Mouse (Mus musculus): ENCODE measurements around the gene Snx15. TPM values are rescaled to one million over a fixed set of nuclear protein-coding genes. Genes with fewer than 3 reads are reported as not detected.

Snx15 gene
- polyA plus RNA-seq, 1 experiment from 2014 or later, result 33.7 TPM

Other genes starting within 250 kb of the Snx15 start
- gene Tigd3, start 234.2 kb downstream of the Snx15 start, polyA plus RNA-seq (2015; fragmentation: Nextera tagmentation; extraction: Ambion mirVana), result 4.7 and 5.5 TPM in 2 replicates
- 174 and 185 TPM in 2 replicates for gene Dpf2, start 215.3 kb downstream of the Snx15 start, polyA plus RNA-seq (2015; fragmentation: Nextera tagmentation; extraction: Ambion mirVana)
- 4.7 and 5.3 TPM in 2 replicates for gene Cdc42ep2, start 203.5 kb downstream of the Snx15 start, polyA plus RNA-seq (2015; fragmentation: Nextera tagmentation; extraction: Ambion mirVana)
- 70.9 and 75.7 TPM in 2 replicates for gene Pola2, start 164.1 kb downstream of the Snx15 start, polyA plus RNA-seq (2015; fragmentation: Nextera tagmentation; extraction: Ambion mirVana)
- gene Slc22a20, start 142.2 kb downstream of the Snx15 start, polyA plus RNA-seq (2015; fragmentation: Nextera tagmentation; extraction: Ambion mirVana), result not detected in 2 replicates
- 7.1 and 8.0 TPM in 2 replicates for gene Capn1, start 112.4 kb downstream of the Snx15 start, polyA plus RNA-seq (2015; fragmentation: Nextera tagmentation; extraction: Ambion mirVana)
- 27.2 and 34.0 TPM in 2 replicates for gene Syvn1, start 81.7 kb downstream of the Snx15 start, polyA plus RNA-seq (2015; fragmentation: Nextera tagmentation; extraction: Ambion mirVana)
- gene Mrpl49, start 70.5 kb downstream of the Snx15 start, polyA plus RNA-seq (2015; fragmentation: Nextera tagmentation; extraction: Ambion mirVana), result 76.9 and 80.0 TPM in 2 replicates
- gene Fau, start 70.5 kb downstream of the Snx15 start, polyA plus RNA-seq (2015; fragmentation: Nextera tagmentation; extraction: Ambion mirVana), result 760 and 823 TPM in 2 replicates
- gene Znhit2, start 67.1 kb downstream of the Snx15 start, polyA plus RNA-seq (2015; fragmentation: Nextera tagmentation; extraction: Ambion mirVana), result 29.0 and 29.8 TPM in 2 replicates
- gene Tm7sf2, start 59.9 kb downstream of the Snx15 start, polyA plus RNA-seq (2015; fragmentation: Nextera tagmentation; extraction: Ambion mirVana), result 17.4 and 24.0 TPM in 2 replicates
- 69.7 and 72.5 TPM in 2 replicates for gene Vps51, start 51.1 kb downstream of the Snx15 start, polyA plus RNA-seq (2015; fragmentation: Nextera tagmentation; extraction: Ambion mirVana)
- not detected in 2 replicates for gene Tmem262, start 48.3 kb downstream of the Snx15 start, polyA plus RNA-seq (2015; fragmentation: Nextera tagmentation; extraction: Ambion mirVana)
- 1.9 and 2.3 TPM in 2 replicates for gene Gm28374, start 46.0 kb downstream of the Snx15 start, polyA plus RNA-seq (2015; fragmentation: Nextera tagmentation; extraction: Ambion mirVana)
- gene Zfpl1, start 43.3 kb downstream of the Snx15 start, polyA plus RNA-seq (2015; fragmentation: Nextera tagmentation; extraction: Ambion mirVana), result 85.9 and 92.5 TPM in 2 replicates
- gene Cdca5, start 43.3 kb downstream of the Snx15 start, polyA plus RNA-seq (2015; fragmentation: Nextera tagmentation; extraction: Ambion mirVana), result 36.5 and 37.6 TPM in 2 replicates
- 0.73 TPM in 1 of 2 replicates, not detected in the other for gene AC131692.1, start 33.9 kb downstream of the Snx15 start, polyA plus RNA-seq (2015; fragmentation: Nextera tagmentation; extraction: Ambion mirVana)
- gene Naaladl1, start 22.5 kb downstream of the Snx15 start, polyA plus RNA-seq (2015; fragmentation: Nextera tagmentation; extraction: Ambion mirVana), result 0.46 and 0.65 TPM in 2 replicates
- gene Sac3d1, start 9.7 kb downstream of the Snx15 start, polyA plus RNA-seq (2015; fragmentation: Nextera tagmentation; extraction: Ambion mirVana), result 42.9 and 44.0 TPM in 2 replicates
- not detected in 2 replicates for gene Batf2, start 12.7 kb upstream of the Snx15 start, polyA plus RNA-seq (2015; fragmentation: Nextera tagmentation; extraction: Ambion mirVana)
- 88.7 and 90.4 TPM in 2 replicates for gene Arl2, start 13.2 kb upstream of the Snx15 start, polyA plus RNA-seq (2015; fragmentation: Nextera tagmentation; extraction: Ambion mirVana)
- gene Majin, start 56.1 kb upstream of the Snx15 start, polyA plus RNA-seq (2015; fragmentation: Nextera tagmentation; extraction: Ambion mirVana), result not detected in 2 replicates
- 3.1 and 4.2 TPM in 2 replicates for gene Gpha2, start 98.1 kb upstream of the Snx15 start, polyA plus RNA-seq (2015; fragmentation: Nextera tagmentation; extraction: Ambion mirVana)
- 23.9 and 29.0 TPM in 2 replicates for gene Ppp2r5b, start 107.6 kb upstream of the Snx15 start, polyA plus RNA-seq (2015; fragmentation: Nextera tagmentation; extraction: Ambion mirVana)
- gene Atg2a, start 113.4 kb upstream of the Snx15 start, polyA plus RNA-seq (2015; fragmentation: Nextera tagmentation; extraction: Ambion mirVana), result 8.6 and 10.7 TPM in 2 replicates
- 73.1 and 82.9 TPM in 2 replicates for gene Ehd1, start 148.4 kb upstream of the Snx15 start, polyA plus RNA-seq (2015; fragmentation: Nextera tagmentation; extraction: Ambion mirVana)
- gene Cdc42bpg, start 178.2 kb upstream of the Snx15 start, polyA plus RNA-seq (2015; fragmentation: Nextera tagmentation; extraction: Ambion mirVana), result 0.52 and 0.70 TPM in 2 replicates
- 88.7 and 97.6 TPM in 2 replicates for gene Men1, start 206.7 kb upstream of the Snx15 start, polyA plus RNA-seq (2015; fragmentation: Nextera tagmentation; extraction: Ambion mirVana)
- gene Map4k2, start 212.8 kb upstream of the Snx15 start, polyA plus RNA-seq (2015; fragmentation: Nextera tagmentation; extraction: Ambion mirVana), result 11.8 and 15.5 TPM in 2 replicates
- gene Sf1, start 235.4 kb upstream of the Snx15 start, polyA plus RNA-seq (2015; fragmentation: Nextera tagmentation; extraction: Ambion mirVana), result 130 and 148 TPM in 2 replicates